18 mouse cellular contexts compared by ENCODE assay signal in the genomic region with DNA sequence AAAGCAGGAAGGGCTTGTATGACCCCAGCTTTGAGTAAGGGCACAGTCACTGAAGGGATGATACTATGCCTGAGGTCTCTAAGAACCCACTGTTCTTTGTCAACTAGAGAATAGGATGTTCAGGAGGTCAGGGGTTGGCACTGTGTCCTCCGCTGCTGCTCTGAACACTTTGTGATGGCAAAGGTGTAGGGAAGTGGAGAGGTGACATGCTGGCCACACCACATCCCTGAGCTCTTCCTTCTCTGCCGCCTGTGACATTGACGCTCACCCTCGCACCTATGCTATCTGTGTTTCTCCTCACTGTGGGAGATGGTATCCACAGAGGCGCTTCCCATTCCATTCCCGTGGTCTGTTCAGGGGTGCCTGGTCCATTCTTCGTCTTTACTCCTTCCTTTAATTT.
DNase-seq lines count a peak whose midpoint lies in the region; ATAC-seq and TF ChIP-seq lines count a peak whose summit lies in the region.
"Had no signal": no experiment of that assay in that cellular context is flagged by ENCODE, and none has a peak within 500 bp of the region (broad histone marks: within the 10 kb centered on the region; RNA-seq: fewer than 3 reads in every experiment).

No protein-coding gene starts in this region.

- H3K9ac ChIP-seq in intestine, embryonic 15.5 days, result no peak overlapping the region
- no peak overlapping the region for H3K9ac ChIP-seq in intestine, embryonic 16.5 days (ENCODE audit: low read depth, low read length)
- no peak overlapping the region for H3K9ac ChIP-seq in lung, postnatal 0 days (replicated peaks; ENCODE audit: low read depth)
- H3K9ac ChIP-seq in midbrain, embryonic 11.5 days (ENCODE audit: low read length), result no peak overlapping the region
- no peak overlapping the region for H3K9ac ChIP-seq in midbrain, embryonic 14.5 days (replicated peaks; ENCODE audit: low read length)
- H3K9ac ChIP-seq: embryonic facial prominence, embryonic 12.5 days; forebrain, embryonic 13.5 days; forebrain, embryonic 15.5 days had no signal

- H3K27ac ChIP-seq in intestine, embryonic 15.5 days, result 0 out of 2 replicates have a peak overlapping the region, but pooled peaks have one; percentile 22
- H3K27ac ChIP-seq in intestine, embryonic 16.5 days (ENCODE audit: low read length), result no peak overlapping the region
- peak overlapping the region; percentile 73 for H3K27ac ChIP-seq in lung, postnatal 0 days (ENCODE audit: low read length)
- H3K27ac ChIP-seq in midbrain, embryonic 11.5 days (ENCODE audit: low read depth, low read length), result no peak overlapping the region
- no peak overlapping the region for H3K27ac ChIP-seq in midbrain, embryonic 14.5 days (replicated peaks; ENCODE audit: low read depth, low read length)
- no peak overlapping the region for H3K27ac ChIP-seq in cerebellum, adult 2 months (ENCODE audit: insufficient read depth, low read length)
- H3K27ac ChIP-seq: embryonic facial prominence, embryonic 10.5 days; embryonic facial prominence, embryonic 12.5 days; forebrain, embryonic 13.5 days; forebrain, embryonic 15.5 days had no signal

- TF ChIP-seq EP300 in lung, postnatal 0 days (IDR thresholded peaks at IDR 0.05), result no peak

- H3K27me3 ChIP-seq in intestine, embryonic 15.5 days (replicated peaks), result no peaks in the 10 kb centered on the region
- H3K27me3 ChIP-seq in intestine, embryonic 16.5 days (replicated peaks; ENCODE audit: control insufficient read depth, insufficient read depth, low read length), result no peaks in the 10 kb centered on the region
- no peaks in the 10 kb centered on the region for H3K27me3 ChIP-seq in lung, postnatal 0 days (replicated peaks; ENCODE audit: insufficient read depth, low read length)
- H3K27me3 ChIP-seq in midbrain, embryonic 11.5 days (ENCODE audit: control insufficient read depth, insufficient read depth, low read length), result peaks cover 52% of the 10 kb centered on the region
- peaks cover 17% of the 10 kb centered on the region for H3K27me3 ChIP-seq in midbrain, embryonic 14.5 days (ENCODE audit: control insufficient read depth, insufficient read depth, low read length)
- H3K27me3 ChIP-seq in cerebellum, adult 2 months (ENCODE audit: control insufficient read depth, insufficient read depth, low read length), result no peaks in the 10 kb centered on the region
- H3K27me3 ChIP-seq: embryonic facial prominence, embryonic 12.5 days had no signal

- DNase-seq in lung, postnatal 0 days (ENCODE audit: low spot score), result no peak
- no peak for DNase-seq in lung, postnatal 14 days
- DNase-seq in midbrain, embryonic 11.5 days (ENCODE audit: low spot score, missing footprints), result peak; percentile 83
- no peak for DNase-seq in midbrain, embryonic 14.5 days
- DNase-seq in cerebellum, adult 2 months, result no peak
- DNase-seq: adrenal gland, adult 2 months; adrenal gland, postnatal 10 days; adrenal gland, postnatal 25 days; cerebellum, adult 11 months; cerebellum, adult 18-20 months; cerebellum, adult 9-10 months; cerebellum, postnatal 25 days had no signal

- 91% methylated on average over 7 of the region's 7 CpGs for WGBS in intestine, embryonic 15.5 days
- 89% methylated on average over 7 of the region's 7 CpGs for WGBS in intestine, embryonic 16.5 days
- WGBS in lung, postnatal 0 days, result 84% methylated on average over 7 of the region's 7 CpGs
- 81% methylated on average over 7 of the region's 7 CpGs for WGBS in midbrain, embryonic 11.5 days
- 77% methylated on average over 7 of the region's 7 CpGs for WGBS in midbrain, embryonic 14.5 days
- 93% methylated on average over 7 of the region's 7 CpGs for WGBS in cerebellum, adult 2 months

- no peak overlapping the region for H3K4me3 ChIP-seq in intestine, embryonic 15.5 days (replicated peaks)
- no peak overlapping the region for H3K4me3 ChIP-seq in intestine, embryonic 16.5 days (ENCODE audit: low read length)
- no peak overlapping the region for H3K4me3 ChIP-seq in lung, postnatal 0 days (ENCODE audit: low read depth, low read length)
- no peak overlapping the region for H3K4me3 ChIP-seq in midbrain, embryonic 11.5 days (ENCODE audit: low read depth, low read length)
- H3K4me3 ChIP-seq in midbrain, embryonic 14.5 days (replicated peaks; ENCODE audit: low read depth, low read length), result no peak overlapping the region
- no peak overlapping the region for H3K4me3 ChIP-seq in cerebellum, adult 2 months (replicated peaks; ENCODE audit: insufficient read depth, low read depth, low read length)
- H3K4me3 ChIP-seq: embryonic facial prominence, embryonic 10.5 days; embryonic facial prominence, embryonic 12.5 days; forebrain, embryonic 13.5 days; forebrain, embryonic 15.5 days had no signal

- TF ChIP-seq POLR2A in cerebellum, adult 2 months (IDR thresholded peaks at IDR 0.05; ENCODE audit: borderline replicate concordance, insufficient read depth, low read length), result no peak

- no peak overlapping the region for H3K4me2 ChIP-seq in intestine, embryonic 15.5 days (replicated peaks)
- no peak overlapping the region for H3K4me2 ChIP-seq in intestine, embryonic 16.5 days (ENCODE audit: low read depth, low read length)
- H3K4me2 ChIP-seq in lung, postnatal 0 days (replicated peaks; ENCODE audit: low read depth, low read length), result peak overlapping the region; percentile 22; the same call in 1 of the 2 replicates
- no peak overlapping the region for H3K4me2 ChIP-seq in midbrain, embryonic 11.5 days
- no peak overlapping the region for H3K4me2 ChIP-seq in midbrain, embryonic 14.5 days (ENCODE audit: low read length)
- H3K4me2 ChIP-seq: embryonic facial prominence, embryonic 12.5 days; forebrain, embryonic 13.5 days; forebrain, embryonic 15.5 days had no signal

- peaks cover 3% of the 10 kb centered on the region; the same call in 1 of the 2 replicates for H3K4me1 ChIP-seq in intestine, embryonic 15.5 days (replicated peaks)
- H3K4me1 ChIP-seq in intestine, embryonic 16.5 days (ENCODE audit: control insufficient read depth, insufficient read depth, low read length), result peaks cover 7% of the 10 kb centered on the region; the same call in 1 of the 2 replicates
- H3K4me1 ChIP-seq in lung, postnatal 0 days (ENCODE audit: insufficient read depth, low read depth, low read length), result peaks cover 19% of the 10 kb centered on the region
- peaks cover 32% of the 10 kb centered on the region for H3K4me1 ChIP-seq in midbrain, embryonic 11.5 days (ENCODE audit: control insufficient read depth, insufficient read depth, low read length)
- H3K4me1 ChIP-seq in midbrain, embryonic 14.5 days (ENCODE audit: control insufficient read depth, insufficient read depth, low read length), result peaks cover 46% of the 10 kb centered on the region
- H3K4me1 ChIP-seq in cerebellum, adult 2 months (ENCODE audit: control insufficient read depth, insufficient read depth, low read length), result no peaks in the 10 kb centered on the region

- H3K36me3 ChIP-seq in intestine, embryonic 15.5 days, result 0 out of 2 replicates have a peak, but pooled peaks cover 3% of the 10 kb centered on the region
- no peaks in the 10 kb centered on the region; the same call in 1 of the 2 replicates for H3K36me3 ChIP-seq in intestine, embryonic 16.5 days (ENCODE audit: control insufficient read depth, insufficient read depth, low read length)
- peaks cover 6% of the 10 kb centered on the region; the same call in 1 of the 2 replicates for H3K36me3 ChIP-seq in lung, postnatal 0 days (ENCODE audit: insufficient read depth, low read length)
- no peaks in the 10 kb centered on the region for H3K36me3 ChIP-seq in midbrain, embryonic 11.5 days (ENCODE audit: control insufficient read depth, insufficient read depth, low read length)
- H3K36me3 ChIP-seq in midbrain, embryonic 14.5 days (ENCODE audit: control insufficient read depth, insufficient read depth, low read length), result no peaks in the 10 kb centered on the region
- H3K36me3 ChIP-seq: forebrain, embryonic 15.5 days had no signal

- no peak for ATAC-seq in intestine, embryonic 15.5 days
- no peak for ATAC-seq in intestine, embryonic 16.5 days
- no peak for ATAC-seq in lung, postnatal 0 days
- no peak for ATAC-seq in midbrain, embryonic 11.5 days (ENCODE audit: low FRiP score)
- no peak for ATAC-seq in midbrain, embryonic 14.5 days (ENCODE audit: low FRiP score, low TSS enrichment)
- ATAC-seq: forebrain, embryonic 13.5 days; forebrain, embryonic 15.5 days had no signal

- TF ChIP-seq CTCF in lung, postnatal 0 days (IDR thresholded peaks at IDR 0.05), result no peak
- TF ChIP-seq CTCF in cerebellum, adult 2 months (IDR thresholded peaks at IDR 0.05; ENCODE audit: borderline replicate concordance, insufficient read depth, low read depth, low read length), result no peak

- no peaks in the 10 kb centered on the region for H3K9me3 ChIP-seq in intestine, embryonic 15.5 days
- no peaks in the 10 kb centered on the region for H3K9me3 ChIP-seq in intestine, embryonic 16.5 days (ENCODE audit: control insufficient read depth, low read length)
- no peaks in the 10 kb centered on the region for H3K9me3 ChIP-seq in lung, postnatal 0 days (ENCODE audit: low read length)
- no peaks in the 10 kb centered on the region for H3K9me3 ChIP-seq in midbrain, embryonic 11.5 days (ENCODE audit: control insufficient read depth, low read length)
- H3K9me3 ChIP-seq in midbrain, embryonic 14.5 days (ENCODE audit: control insufficient read depth, low read length), result no peaks in the 10 kb centered on the region
- H3K9me3 ChIP-seq: embryonic facial prominence, embryonic 10.5 days; embryonic facial prominence, embryonic 12.5 days; forebrain, embryonic 13.5 days; forebrain, embryonic 15.5 days had no signal

Comparison
In these comparisons a context has a peak if more than half of its experiments do, and no peak if none do; other contexts are left out.
1. H3K27ac ChIP-seq: peak in intestine, embryonic 15.5 days (single experiment) and lung, postnatal 0 days (single experiment); none in intestine, embryonic 16.5 days (single experiment), midbrain, embryonic 11.5 days (single experiment), midbrain, embryonic 14.5 days (single experiment) and cerebellum, adult 2 months (single experiment).